Mouse (Mus musculus): Measurements from ENCODE around the gene Olfr1434.
"Not testable (repeated sequence)": the region's sequence is repeated elsewhere in the genome, so short reads cannot be mapped to it uniquely, and the experiment has no call there.

The Olfr1434 gene

DNA sequence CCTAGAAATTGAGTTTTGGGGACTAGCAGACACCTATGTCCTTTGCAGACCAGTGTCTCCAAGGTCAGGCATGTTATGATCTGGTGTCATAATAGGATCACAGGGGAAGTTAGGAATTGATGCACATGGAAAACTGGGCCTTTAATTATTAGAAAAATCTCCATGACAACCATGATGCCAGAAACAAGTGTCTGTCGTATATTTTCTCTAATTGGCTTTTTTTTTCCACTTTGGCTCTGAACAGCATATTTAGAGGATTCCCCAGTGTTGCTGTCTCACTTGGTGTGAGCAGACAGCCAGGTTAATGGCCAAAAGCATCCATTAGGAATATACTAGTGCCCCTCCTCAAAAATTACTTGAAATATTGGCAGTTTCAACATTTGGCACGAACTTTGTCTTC, at the start of gene Olfr1434:
Gene Olfr1434 (plus strand): TSS at position 301 of the 400 bp plus-strand sequence.
- DNase-seq (ENCODE audit: extremely low read depth, insufficient read length, low spot score) = no peak

DNA sequence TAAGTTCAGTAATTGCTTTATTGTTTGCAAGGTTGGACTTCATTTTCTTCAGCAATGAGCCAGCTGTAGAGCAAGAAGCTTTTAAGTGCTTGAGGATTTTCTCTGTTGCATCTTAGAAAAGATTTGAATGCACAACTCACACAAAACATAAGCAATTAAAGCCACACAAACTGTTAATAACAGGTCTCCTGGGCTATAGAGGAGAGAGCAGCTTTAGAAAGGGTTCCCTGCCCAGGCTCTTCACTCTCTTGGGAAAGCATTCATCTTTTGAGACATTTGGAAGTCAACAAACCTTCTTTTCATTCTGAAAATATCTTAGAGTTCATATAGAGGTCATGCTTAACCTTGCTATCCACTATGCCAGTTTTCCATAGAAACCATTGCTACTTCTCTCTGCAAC, 47.2 kb upstream of the Olfr1434 start, which contains the start of gene Olfr1432:
Gene Olfr1432 (minus strand): TSS at position 101 of the 400 bp plus-strand sequence.
- not testable (repeated sequence) for DNase-seq (ENCODE audit: extremely low read depth, insufficient read length, low spot score)

- no peak for DNase-seq (ENCODE audit: extremely low read depth, insufficient read length, low spot score)
Measured at GRCm38 (mm10) chr19:12241559-12241958, 38.1 kb upstream of the Olfr1434 start, which contains the start of gene Olfr262. Olfr262 (minus strand) TSS chr19:12241659.

- DNase-seq (ENCODE audit: extremely low read depth, insufficient read length, low spot score) = no peak
Measured at GRCm38 (mm10) chr19:12260732-12261131, 18.9 kb upstream of the Olfr1434 start, which contains the start of gene Olfr235. Olfr235 (plus strand) TSS chr19:12261032.

DNA sequence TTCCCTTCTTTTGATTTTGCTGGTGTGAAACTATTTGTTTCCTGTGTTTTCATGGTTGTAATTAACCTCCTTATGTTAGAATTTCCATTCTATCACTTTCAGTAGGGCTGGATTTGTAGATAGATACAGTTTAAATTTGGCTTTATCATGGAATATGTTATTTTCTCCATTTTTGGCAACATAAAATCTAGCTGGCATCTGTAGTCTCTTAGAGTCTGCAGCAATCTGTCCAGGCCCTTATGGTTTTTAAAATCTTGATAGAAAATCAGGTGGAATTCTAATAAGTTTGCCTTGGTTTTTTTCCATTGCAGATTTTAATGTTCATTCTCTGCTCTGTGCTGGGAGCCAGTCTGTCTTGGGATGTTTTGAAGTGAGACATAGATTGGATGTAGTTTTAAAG, 13.3 kb downstream of the Olfr1434 start:
- no peak for DNase-seq (ENCODE audit: extremely low read depth, insufficient read length, low spot score)

DNA sequence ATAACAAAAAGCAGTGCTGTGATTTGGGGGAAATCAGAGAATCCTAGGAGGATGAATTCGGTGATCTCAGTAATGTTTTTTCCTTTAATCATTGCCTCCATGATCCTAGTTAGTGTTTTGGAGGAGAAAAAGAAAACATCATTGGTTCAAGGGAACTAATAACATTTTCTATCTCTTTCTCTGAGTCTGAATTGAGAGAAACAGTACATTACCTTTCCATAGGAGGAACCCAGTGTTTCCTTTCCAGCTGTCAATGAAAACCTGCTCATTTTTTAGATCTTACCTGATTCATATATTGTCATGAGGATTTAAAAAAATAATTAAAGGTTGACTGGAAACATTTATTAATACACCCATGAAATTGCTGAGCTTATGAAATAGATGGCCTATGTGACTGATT, 19.4 kb downstream of the Olfr1434 start, which contains the start of gene Olfr1436:
Gene Olfr1436 (minus strand): TSS at position 101 of the 400 bp plus-strand sequence.
- DNase-seq (ENCODE audit: extremely low read depth, insufficient read length, low spot score) = not testable (repeated sequence)

DNA sequence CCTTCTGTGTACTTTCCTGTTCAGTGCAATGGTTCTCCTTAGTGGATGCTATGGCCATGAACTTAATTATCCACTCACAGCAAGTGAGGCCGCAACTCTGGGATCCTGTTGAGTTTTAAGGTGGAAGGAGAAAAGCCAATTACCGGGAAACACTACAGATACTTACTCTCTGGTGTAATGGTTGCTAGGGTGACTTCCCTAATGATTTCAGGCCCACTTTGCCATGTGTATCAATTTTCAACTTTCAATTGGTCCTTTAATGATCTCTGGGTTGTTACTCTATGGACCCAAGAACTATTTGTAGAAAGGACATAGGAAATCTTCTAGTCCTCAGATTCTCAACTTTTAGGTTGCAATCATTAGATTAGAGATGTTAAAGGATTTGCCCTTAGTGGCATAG, 45.3 kb downstream of the Olfr1434 start, which contains the start of gene Olfr1437:
Gene Olfr1437 (minus strand): TSS at position 101 of the 400 bp plus-strand sequence.
- DNase-seq (ENCODE audit: extremely low read depth, insufficient read length, low spot score) = no peak

Measured in 3134 (cell line).